Mouse (Mus musculus): ENCODE measurements around the gene Rnf208.
"Not testable (repeated sequence)": the region's sequence is repeated elsewhere in the genome, so short reads cannot be mapped to it uniquely, and the experiment has no call there.

The Rnf208 gene

GRCm38 (mm10) chr2:25246183-25247072 is 4.4 kb downstream of the Rnf208 start, which contains the start of gene AL732309.1:
AL732309.1 (minus strand) TSS chr2:25246863.
- no peak for DNase-seq

- no peak for DNase-seq
Measured at GRCm38 (mm10) chr2:25252331-25252730, 10.3 kb downstream of the Rnf208 start.

- DNase-seq: peak; percentile 87
Measured at GRCm38 (mm10) chr2:25255284-25255779, 13.3 kb downstream of the Rnf208 start, which contains the start of gene Tmem203. Tmem203 (plus strand) TSS chr2:25255439.

GRCm38 (mm10) chr2:25256443-25257109 is 14.5 kb downstream of the Rnf208 start:
- peak; percentile 72 for DNase-seq

GRCm38 (mm10) chr2:25257250-25257649 is 15.2 kb downstream of the Rnf208 start:
- not testable (repeated sequence) for DNase-seq

GRCm38 (mm10) chr2:25258887-25259286 is 16.8 kb downstream of the Rnf208 start:
- no peak for DNase-seq

- no peak for DNase-seq
Measured at GRCm38 (mm10) chr2:25261870-25262269, 19.8 kb downstream of the Rnf208 start.

- peak; percentile 95 for DNase-seq
Measured at GRCm38 (mm10) chr2:25262291-25262767, 20.3 kb downstream of the Rnf208 start, which contains the start of gene Tprn. Tprn (plus strand) TSS chr2:25262618.

GRCm38 (mm10) chr2:25262795-25263622 is 21.0 kb downstream of the Rnf208 start:
- DNase-seq: peak; percentile 36

- no peak for DNase-seq
Measured at GRCm38 (mm10) chr2:25263623-25264285, 21.7 kb downstream of the Rnf208 start.

GRCm38 (mm10) chr2:25264286-25264660 is 22.2 kb downstream of the Rnf208 start:
- no peak for DNase-seq

GRCm38 (mm10) chr2:25264851-25265250 is 22.8 kb downstream of the Rnf208 start:
- no peak for DNase-seq

GRCm38 (mm10) chr2:25265897-25266656 is 24.0 kb downstream of the Rnf208 start:
- no peak for DNase-seq

- peak; percentile 37 for DNase-seq
Measured at GRCm38 (mm10) chr2:25266720-25267119, 24.7 kb downstream of the Rnf208 start.

- DNase-seq: no peak
Measured at GRCm38 (mm10) chr2:25267241-25267640, 25.2 kb downstream of the Rnf208 start.

- DNase-seq: no peak
Measured at GRCm38 (mm10) chr2:25267746-25268309, 25.8 kb downstream of the Rnf208 start.

- DNase-seq: peak; percentile 99
Measured at GRCm38 (mm10) chr2:25271827-25272511, 29.9 kb downstream of the Rnf208 start, which contains the start of the genes Ssna1 and Anapc2. Ssna1 (minus strand) TSS chr2:25272438. Anapc2 (plus strand) TSS chr2:25272478.

- no peak for DNase-seq
Measured at GRCm38 (mm10) chr2:25272515-25272914, 30.5 kb downstream of the Rnf208 start.

- no peak for DNase-seq
Measured at GRCm38 (mm10) chr2:25273010-25273409, 31.0 kb downstream of the Rnf208 start.
